Comparison of ENCODE assay signal across 10 mouse cellular contexts in the genomic region with DNA sequence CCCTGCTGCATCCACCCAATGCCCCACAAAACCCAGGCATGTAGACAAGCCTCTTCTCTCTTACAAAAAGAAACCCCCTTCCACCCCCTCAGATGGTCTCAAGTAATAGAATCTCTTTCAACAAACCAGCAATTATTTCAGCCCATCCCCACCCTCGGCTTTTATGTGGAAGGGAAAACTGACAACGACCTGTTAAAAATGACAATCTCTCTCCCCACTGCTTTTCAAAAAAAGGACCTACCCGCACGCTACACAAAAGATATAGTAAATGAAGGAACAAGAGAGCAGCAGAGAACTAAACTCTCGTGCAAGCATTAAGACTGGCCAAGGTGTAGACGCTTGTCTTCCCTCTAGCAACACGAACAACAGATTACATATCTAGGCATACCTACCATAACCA.
DNase-seq lines count a peak whose midpoint lies in the region; ATAC-seq lines count a peak whose summit lies in the region.
"Had no signal": no experiment of that assay in that cellular context is flagged by ENCODE, and none has a peak within 500 bp of the region (broad histone marks: within the 10 kb centered on the region; RNA-seq: fewer than 3 reads in every experiment).

No protein-coding gene starts in this region.

- no peak overlapping the region; the same call in 1 of the 2 replicates for H3K27ac ChIP-seq in kidney, embryonic 14.5 days (ENCODE audit: low read depth, low read length)
- peak overlapping the region; percentile 36; the same call in 1 of the 2 replicates for H3K27ac ChIP-seq in embryonic facial prominence, embryonic 12.5 days
- H3K27ac ChIP-seq in hindbrain, embryonic 14.5 days: peak overlapping the region; percentile 97
- peak overlapping the region; percentile 96 for H3K27ac ChIP-seq in midbrain, embryonic 14.5 days (replicated peaks; ENCODE audit: low read depth, low read length)
- H3K27ac ChIP-seq: macrophage had no signal

- WGBS in kidney, embryonic 14.5 days: 30% methylated on average over 7 of the region's 7 CpGs
- 58% methylated on average over 7 of the region's 7 CpGs for WGBS in embryonic facial prominence, embryonic 12.5 days
- WGBS in hindbrain, embryonic 14.5 days: 14% methylated on average over 7 of the region's 7 CpGs
- 20% methylated on average over 7 of the region's 7 CpGs for WGBS in midbrain, embryonic 14.5 days

- no peak for DNase-seq in kidney, postnatal 14 days
- DNase-seq in hindbrain, embryonic 14.5 days (ENCODE audit: low spot score): no peak
- peak; percentile 59 for DNase-seq in midbrain, embryonic 14.5 days
- no peak for DNase-seq in frontal cortex, postnatal 25 days (ENCODE audit: low spot score in 2 of 2)
- DNase-seq in adrenal gland, postnatal 4 days (ENCODE audit: low spot score in 2 of 2): no peak
- DNase-seq in urinary bladder, postnatal 25 days (ENCODE audit: low spot score): no peak
- DNase-seq: heart, postnatal 4 days had no signal

- peak overlapping the region; percentile 28 for H3K4me3 ChIP-seq in kidney, embryonic 14.5 days (ENCODE audit: low read length)
- peak overlapping the region; percentile 21 for H3K4me3 ChIP-seq in embryonic facial prominence, embryonic 12.5 days
- peak overlapping the region; percentile 56 for H3K4me3 ChIP-seq in hindbrain, embryonic 14.5 days (replicated peaks; ENCODE audit: low read length)
- H3K4me3 ChIP-seq in midbrain, embryonic 14.5 days (replicated peaks; ENCODE audit: low read depth, low read length): peak overlapping the region; percentile 50

- H3K9ac ChIP-seq in kidney, embryonic 14.5 days (ENCODE audit: low read depth, low read length): no peak overlapping the region
- no peak overlapping the region for H3K9ac ChIP-seq in embryonic facial prominence, embryonic 12.5 days
- peak overlapping the region; percentile 92 for H3K9ac ChIP-seq in hindbrain, embryonic 14.5 days
- H3K9ac ChIP-seq in midbrain, embryonic 14.5 days (replicated peaks; ENCODE audit: low read length): peak overlapping the region; percentile 85

- H3K27me3 ChIP-seq in kidney, embryonic 14.5 days (ENCODE audit: control insufficient read depth, insufficient read depth, low read length): no peaks in the 10 kb centered on the region
- H3K27me3 ChIP-seq in embryonic facial prominence, embryonic 12.5 days: no peaks in the 10 kb centered on the region
- H3K27me3 ChIP-seq in hindbrain, embryonic 14.5 days (ENCODE audit: control insufficient read depth, insufficient read depth, low read length): no peaks in the 10 kb centered on the region
- H3K27me3 ChIP-seq in midbrain, embryonic 14.5 days (ENCODE audit: control insufficient read depth, insufficient read depth, low read length): no peaks in the 10 kb centered on the region

- no peak for ATAC-seq in kidney, embryonic 14.5 days (ENCODE audit: low FRiP score, low TSS enrichment)
- ATAC-seq in embryonic facial prominence, embryonic 12.5 days (ENCODE audit: insufficient number of reproducible peaks, insufficient read depth, low FRiP score, low TSS enrichment): 0 out of 2 replicates have a peak, but pooled peaks have one; percentile 6
- ATAC-seq in hindbrain, embryonic 14.5 days (ENCODE audit: low FRiP score): no peak
- ATAC-seq in midbrain, embryonic 14.5 days (ENCODE audit: low FRiP score, low TSS enrichment): no peak

- H3K4me1 ChIP-seq in kidney, embryonic 14.5 days (ENCODE audit: control insufficient read depth, insufficient read depth, low read length): peaks cover 4% of the 10 kb centered on the region; the same call in 1 of the 2 replicates
- H3K4me1 ChIP-seq in embryonic facial prominence, embryonic 12.5 days: 0 out of 2 replicates have a peak, but pooled peaks cover 5% of the 10 kb centered on the region
- peaks cover 17% of the 10 kb centered on the region for H3K4me1 ChIP-seq in hindbrain, embryonic 14.5 days (replicated peaks; ENCODE audit: control insufficient read depth, insufficient read depth, low read length)
- H3K4me1 ChIP-seq in midbrain, embryonic 14.5 days (ENCODE audit: control insufficient read depth, insufficient read depth, low read length): peaks cover 18% of the 10 kb centered on the region

- no peaks in the 10 kb centered on the region for H3K9me3 ChIP-seq in kidney, embryonic 14.5 days (ENCODE audit: control insufficient read depth, low read length)
- no peaks in the 10 kb centered on the region for H3K9me3 ChIP-seq in embryonic facial prominence, embryonic 12.5 days
- H3K9me3 ChIP-seq in hindbrain, embryonic 14.5 days (ENCODE audit: control insufficient read depth, low read length): no peaks in the 10 kb centered on the region
- H3K9me3 ChIP-seq in midbrain, embryonic 14.5 days (ENCODE audit: control insufficient read depth, low read length): no peaks in the 10 kb centered on the region

- H3K36me3 ChIP-seq in kidney, embryonic 14.5 days (ENCODE audit: control insufficient read depth, insufficient read depth, low read length): no peaks in the 10 kb centered on the region
- H3K36me3 ChIP-seq in embryonic facial prominence, embryonic 12.5 days: no peaks in the 10 kb centered on the region
- no peaks in the 10 kb centered on the region for H3K36me3 ChIP-seq in hindbrain, embryonic 14.5 days (replicated peaks; ENCODE audit: control insufficient read depth, insufficient read depth)
- no peaks in the 10 kb centered on the region for H3K36me3 ChIP-seq in midbrain, embryonic 14.5 days (ENCODE audit: control insufficient read depth, insufficient read depth, low read length)

- peak overlapping the region; percentile 31 for H3K4me2 ChIP-seq in kidney, embryonic 14.5 days (replicated peaks; ENCODE audit: low read depth, low read length)
- H3K4me2 ChIP-seq in embryonic facial prominence, embryonic 12.5 days (replicated peaks): peak overlapping the region; percentile 26; the same call in 1 of the 2 replicates
- peak overlapping the region; percentile 60 for H3K4me2 ChIP-seq in hindbrain, embryonic 14.5 days (replicated peaks)
- H3K4me2 ChIP-seq in midbrain, embryonic 14.5 days (ENCODE audit: low read length): peak overlapping the region; percentile 71

Comparison
In these comparisons a context has a peak if more than half of its experiments do, and no peak if none do; other contexts are left out.
1. H3K9ac ChIP-seq: peak in hindbrain, embryonic 14.5 days (single experiment) and midbrain, embryonic 14.5 days (single experiment); none in kidney, embryonic 14.5 days (single experiment) and embryonic facial prominence, embryonic 12.5 days (single experiment).
2. Peak in every context shown above with its lines, with median percentiles within 50 percentile points of each other: H3K4me2 ChIP-seq and H3K4me3 ChIP-seq.